Mouse (Mus musculus): ENCODE results near the gene Atf6b. TPM values are rescaled to one million over a fixed set of nuclear protein-coding genes. Genes with fewer than 3 reads are reported as not detected.

Gene Atf6b
- polyA plus RNA-seq, 1 experiment from 2014 or later, result 111 TPM

DNA sequence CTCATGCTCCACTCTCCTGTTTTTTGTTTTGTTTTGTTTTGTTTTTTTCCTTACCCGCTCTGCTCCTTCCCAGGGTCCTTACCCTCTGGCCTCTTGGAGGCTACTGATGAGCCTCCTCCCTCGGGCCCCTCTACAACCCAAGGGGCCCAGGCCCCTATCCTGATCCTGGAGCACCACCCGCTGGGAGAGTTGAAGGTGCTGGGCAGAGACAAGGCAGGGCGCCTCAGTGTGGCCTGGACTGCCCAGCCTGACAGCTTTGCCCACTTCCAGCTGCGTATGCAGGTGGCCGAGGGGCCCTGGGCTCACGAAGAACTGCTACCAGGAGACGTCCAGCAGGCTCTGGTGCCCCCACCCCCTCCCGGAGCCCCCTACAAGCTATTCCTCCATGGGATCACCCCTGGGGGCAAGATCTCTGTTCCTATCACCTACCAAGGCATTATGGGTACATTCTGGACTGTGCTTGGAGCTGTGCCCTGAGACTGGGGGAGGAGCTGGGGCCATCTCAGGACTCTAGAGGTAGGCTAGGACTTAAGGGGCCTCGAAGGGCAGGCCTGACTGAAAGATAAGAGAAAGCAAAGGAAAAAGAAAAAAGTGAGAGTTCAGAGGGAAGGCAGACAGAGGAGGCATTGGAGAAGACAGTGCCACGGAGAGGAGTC is 35.1 kb downstream of the Atf6b start:
- no peaks in the 10 kb centered on the region for H3K36me3 ChIP-seq
- DNase-seq (ENCODE audit: low spot score), result no peak
- H3K27me3 ChIP-seq (ENCODE audit: low read depth, poor library complexity, severe bottlenecking), result peaks cover 22% of the 10 kb centered on the region
- no peak overlapping the region; the same call in 1 of the 2 replicates for H3K27ac ChIP-seq (replicated peaks)
- whole genome bisulfite sequencing, result 75% methylated on average over 11 of the region's 11 CpGs
- peaks cover 10% of the 10 kb centered on the region; the same call in 1 of the 2 replicates for H3K4me1 ChIP-seq
- H3K9me3 ChIP-seq (replicated peaks), result no peaks in the 10 kb centered on the region
- no peak overlapping the region for H3K4me3 ChIP-seq

DNA sequence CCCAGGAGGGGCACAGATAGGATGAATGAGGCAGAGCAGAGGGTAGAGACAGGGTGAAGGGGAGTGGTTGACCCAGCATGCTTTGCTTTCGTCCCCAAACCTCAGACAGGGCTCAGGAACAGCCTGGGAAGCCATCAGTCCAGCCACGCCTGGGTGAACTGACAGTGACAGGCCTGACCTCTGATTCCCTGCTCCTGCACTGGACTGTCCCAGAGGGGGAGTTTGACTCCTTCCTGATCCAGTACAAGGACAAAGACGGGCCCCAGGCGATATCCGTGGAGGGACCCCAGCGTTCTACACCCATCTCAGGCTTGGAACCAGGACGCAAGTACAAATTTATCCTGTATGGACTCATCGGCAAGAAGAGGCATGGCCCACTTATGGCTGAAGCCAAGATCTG is 36.2 kb downstream of the Atf6b start:
- 74% methylated on average over 8 of the region's 8 CpGs for WGBS
- DNase-seq (ENCODE audit: low spot score), result no peak
- no peaks in the 10 kb centered on the region for H3K36me3 ChIP-seq
- H3K27ac ChIP-seq (replicated peaks), result no peak overlapping the region; the same call in 1 of the 2 replicates
- peaks cover 20% of the 10 kb centered on the region for H3K27me3 ChIP-seq (ENCODE audit: low read depth, poor library complexity, severe bottlenecking)
- no peak overlapping the region for H3K4me3 ChIP-seq
- peaks cover 10% of the 10 kb centered on the region; the same call in 1 of the 2 replicates for H3K4me1 ChIP-seq
- 0 out of 2 replicates have a peak, but pooled peaks cover 4% of the 10 kb centered on the region for H3K9me3 ChIP-seq (replicated peaks)

DNA sequence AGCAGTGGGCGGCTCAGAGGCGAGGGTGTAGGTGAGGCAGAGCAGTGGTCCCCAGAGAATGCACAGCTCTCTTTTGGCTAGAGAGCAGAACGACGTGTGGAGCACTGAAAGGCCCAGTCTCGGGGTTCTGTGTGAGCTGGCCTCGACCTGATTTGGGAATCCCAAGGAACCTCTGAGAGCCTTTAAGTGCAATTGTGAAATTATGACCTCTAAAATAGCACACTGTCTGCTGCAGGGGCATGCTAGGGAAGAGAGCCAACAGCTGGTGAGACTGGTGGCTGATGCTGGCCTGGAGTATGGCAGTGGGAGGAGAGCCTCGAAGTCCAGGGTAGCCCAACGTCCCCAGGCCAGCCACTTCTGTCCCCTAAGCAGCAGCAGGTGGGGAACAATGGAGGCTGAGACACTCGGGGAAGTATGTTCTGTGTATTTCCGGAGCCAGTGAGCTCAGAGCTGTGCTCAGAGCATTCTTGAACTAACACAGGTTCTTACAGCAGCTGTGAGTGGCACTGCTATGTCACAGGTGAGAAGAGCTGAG is 36.8 kb downstream of the Atf6b start:
- H3K4me3 ChIP-seq, result no peak overlapping the region
- no peaks in the 10 kb centered on the region for H3K36me3 ChIP-seq
- no peak overlapping the region; the same call in 1 of the 2 replicates for H3K27ac ChIP-seq (replicated peaks)
- H3K27me3 ChIP-seq (ENCODE audit: low read depth, poor library complexity, severe bottlenecking), result peaks cover 16% of the 10 kb centered on the region
- WGBS, result 80% methylated on average over 10 of the region's 10 CpGs
- H3K9me3 ChIP-seq (replicated peaks), result 0 out of 2 replicates have a peak, but pooled peaks cover 6% of the 10 kb centered on the region
- no peak for DNase-seq (ENCODE audit: low spot score)
- H3K4me1 ChIP-seq, result peaks cover 10% of the 10 kb centered on the region; the same call in 1 of the 2 replicates

DNA sequence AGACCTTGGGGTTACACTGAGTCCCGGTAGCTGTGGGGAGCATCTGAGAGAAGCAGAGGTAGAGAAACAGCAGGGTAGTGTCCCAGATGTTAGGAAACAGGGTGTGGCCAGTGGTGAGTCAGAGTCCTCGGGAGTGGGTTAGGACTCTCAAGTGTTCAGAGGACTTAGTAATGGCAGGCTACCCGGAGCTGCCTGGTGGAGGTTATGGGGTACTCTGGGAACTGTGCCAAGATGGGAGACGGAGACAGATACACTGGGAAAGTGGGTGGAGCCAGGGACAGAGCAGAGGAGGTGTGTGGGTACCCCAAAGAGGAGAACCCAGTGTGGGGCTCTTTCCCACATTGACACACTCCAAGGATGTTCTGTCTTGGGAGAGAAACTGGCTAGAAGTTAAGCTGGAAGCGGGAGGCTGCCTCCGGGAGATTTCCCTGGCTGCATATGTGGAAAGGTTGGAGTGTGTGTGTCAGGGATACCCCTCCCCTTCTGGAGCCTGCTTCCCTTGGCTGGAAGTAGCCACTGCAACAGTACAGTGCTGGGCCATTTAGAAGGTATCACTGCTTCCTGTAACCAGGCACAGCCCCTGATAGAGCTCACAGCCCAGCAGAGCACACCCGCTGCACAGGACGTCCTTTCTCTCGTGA is 37.4 kb downstream of the Atf6b start:
- DNase-seq (ENCODE audit: low spot score), result no peak
- 83% methylated on average over 9 of the region's 9 CpGs for WGBS
- Histone ChIP-seq H3K4me1 (peaks cover 10% of the 10 kb centered on the region; the same call in 1 of the 2 replicates), H3K36me3 (no peaks in the 10 kb centered on the region), H3K27ac (replicated peaks) (no peak overlapping the region), H3K27me3 (ENCODE audit: low read depth, poor library complexity, severe bottlenecking) (peaks cover 11% of the 10 kb centered on the region), H3K9me3 (replicated peaks) (0 out of 2 replicates have a peak, but pooled peaks cover 7% of the 10 kb centered on the region), H3K4me3 (no peak overlapping the region)

DNA sequence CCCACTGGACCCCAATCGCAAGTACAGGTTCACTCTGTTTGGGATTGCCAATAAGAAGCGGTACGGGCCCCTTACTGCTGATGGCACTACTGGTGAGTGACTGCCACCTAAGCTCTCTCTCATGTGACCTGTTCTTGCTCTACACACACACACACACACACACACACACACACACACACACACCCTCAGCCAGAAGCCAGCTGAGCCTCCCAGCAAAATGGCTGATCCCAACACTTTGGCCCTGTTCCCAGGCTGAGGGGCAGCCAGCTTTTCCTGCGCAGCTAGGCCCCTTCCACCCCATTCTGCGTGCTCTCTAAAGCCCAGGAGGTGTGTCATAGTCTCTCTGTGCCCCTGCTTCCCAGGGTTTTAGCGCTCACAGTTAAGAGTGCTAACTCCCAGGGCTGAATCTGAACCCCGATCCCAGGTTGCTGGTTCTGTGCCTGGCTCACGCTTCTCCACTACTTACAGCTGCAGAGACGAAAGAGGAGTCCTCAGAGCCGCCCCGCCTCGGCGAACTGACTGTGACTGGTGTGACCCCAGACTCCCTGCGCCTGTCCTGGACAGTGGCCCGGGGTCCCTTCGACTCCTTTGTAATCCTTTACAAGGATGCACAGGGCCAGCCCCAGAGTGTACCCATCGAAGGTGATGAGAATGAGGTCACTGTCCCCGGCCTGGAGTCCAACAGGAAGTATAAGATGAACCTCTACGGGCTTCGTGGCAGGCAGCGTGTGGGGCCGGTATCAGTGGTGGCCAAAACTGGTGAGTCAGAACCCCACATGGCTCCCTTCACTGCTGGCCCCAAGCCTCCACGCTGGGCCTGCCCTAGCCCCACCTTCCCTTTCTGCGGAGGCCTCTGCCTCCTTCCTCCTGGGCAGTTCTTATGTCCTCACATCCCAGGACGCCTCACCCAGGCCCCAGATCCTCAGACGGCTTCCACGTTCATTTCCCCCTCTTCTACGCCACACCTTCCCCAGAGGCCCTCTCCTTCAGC is 38.5 kb downstream of the Atf6b start:
- no peak for DNase-seq (ENCODE audit: low spot score)
- Histone ChIP-seq H3K27ac (replicated peaks) (0 out of 2 replicates have a peak overlapping the region, but pooled peaks have one; percentile 17), H3K36me3 (no peaks in the 10 kb centered on the region), H3K9me3 (replicated peaks) (0 out of 2 replicates have a peak, but pooled peaks cover 7% of the 10 kb centered on the region), H3K4me3 (no peak overlapping the region), H3K27me3 (ENCODE audit: low read depth, poor library complexity, severe bottlenecking) (peaks cover 3% of the 10 kb centered on the region), H3K4me1 (0 out of 2 replicates have a peak, but pooled peaks cover 4% of the 10 kb centered on the region)
- 82% methylated on average over 28 of the region's 28 CpGs for WGBS

DNA sequence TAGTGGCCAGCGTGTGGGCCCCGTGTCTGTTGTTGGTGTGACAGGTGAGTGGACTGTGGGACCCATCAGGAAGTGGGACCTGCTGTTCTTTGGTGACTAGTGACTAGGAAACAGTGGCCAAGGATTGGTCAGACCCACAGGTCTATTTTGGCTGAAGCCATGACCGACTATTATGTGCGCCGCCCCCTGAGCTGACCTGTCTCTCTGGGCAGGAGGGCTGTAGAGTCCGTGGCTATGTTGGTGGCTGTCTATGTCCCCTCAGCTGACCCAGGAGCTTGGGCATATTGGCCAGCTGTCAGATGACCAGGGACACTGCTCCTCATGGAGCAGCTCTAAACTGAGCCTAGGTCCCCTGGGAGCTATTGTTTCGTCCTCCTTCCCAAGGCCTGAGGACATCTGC is 41.9 kb downstream of the Atf6b start:
- H3K4me3 ChIP-seq, result no peak overlapping the region
- DNase-seq (ENCODE audit: low spot score), result no peak
- no peaks in the 10 kb centered on the region for H3K36me3 ChIP-seq
- H3K27me3 ChIP-seq (ENCODE audit: low read depth, poor library complexity, severe bottlenecking), result no peaks in the 10 kb centered on the region
- 95% methylated on average over 7 of the region's 7 CpGs for WGBS
- 0 out of 2 replicates have a peak, but pooled peaks cover 7% of the 10 kb centered on the region for H3K9me3 ChIP-seq (replicated peaks)
- H3K4me1 ChIP-seq, result no peaks in the 10 kb centered on the region
- no peak overlapping the region for H3K27ac ChIP-seq (replicated peaks)

DNA sequence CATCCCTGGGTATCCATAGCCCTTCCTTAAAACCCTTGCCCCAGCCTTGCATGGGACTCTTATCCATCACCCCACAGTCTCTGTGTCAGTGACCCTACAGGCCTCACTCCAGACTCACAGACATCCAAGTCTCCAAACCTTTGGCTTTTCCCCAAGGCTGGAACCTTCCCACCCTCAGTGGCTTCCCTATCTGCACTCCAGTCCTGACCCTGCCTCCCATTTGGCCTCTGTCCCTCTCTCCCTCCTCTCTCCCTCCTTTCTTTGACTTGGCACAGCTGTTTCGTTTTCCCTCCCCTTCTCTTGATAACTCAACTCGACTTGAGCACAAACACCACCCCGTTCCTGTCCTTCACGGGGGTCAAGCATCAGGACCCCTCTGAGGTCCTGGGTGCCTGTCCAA is 43.5 kb downstream of the Atf6b start:
- DNase-seq (ENCODE audit: low spot score), result no peak
- H3K36me3 ChIP-seq, result no peaks in the 10 kb centered on the region
- no peak overlapping the region for H3K4me3 ChIP-seq
- no peaks in the 10 kb centered on the region for H3K4me1 ChIP-seq
- WGBS, result 71% methylated on average over 4 of the region's 4 CpGs
- H3K27ac ChIP-seq (replicated peaks), result no peak overlapping the region
- H3K27me3 ChIP-seq (ENCODE audit: low read depth, poor library complexity, severe bottlenecking), result no peaks in the 10 kb centered on the region
- H3K9me3 ChIP-seq (replicated peaks), result 0 out of 2 replicates have a peak, but pooled peaks cover 7% of the 10 kb centered on the region

DNA sequence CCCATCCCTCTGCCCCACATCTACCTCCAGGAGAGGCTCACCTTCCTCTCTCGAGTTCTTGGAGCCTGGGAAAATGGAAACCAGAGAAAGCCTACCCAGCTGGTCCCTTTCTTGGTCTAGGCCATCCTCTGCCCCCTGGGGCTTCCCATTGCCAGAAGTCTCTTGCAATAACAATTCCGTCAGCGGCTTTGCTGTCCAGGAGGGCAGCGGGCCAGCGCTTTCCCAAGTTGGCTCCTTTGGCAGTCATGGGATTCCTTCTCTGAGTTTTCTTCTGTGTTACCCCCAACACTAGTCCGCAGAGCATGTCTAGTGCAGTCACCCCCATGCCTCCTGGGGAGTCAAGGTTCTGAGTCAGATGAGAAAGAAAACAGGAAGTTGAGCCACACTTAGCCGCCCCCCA is 46.0 kb downstream of the Atf6b start:
- DNase-seq (ENCODE audit: low spot score), result no peak
- no peak overlapping the region for H3K4me3 ChIP-seq
- H3K4me1 ChIP-seq, result no peaks in the 10 kb centered on the region
- no peaks in the 10 kb centered on the region for H3K27me3 ChIP-seq (ENCODE audit: low read depth, poor library complexity, severe bottlenecking)
- WGBS, result 58% methylated on average over 7 of the region's 7 CpGs
- 0 out of 2 replicates have a peak, but pooled peaks cover 5% of the 10 kb centered on the region for H3K9me3 ChIP-seq (replicated peaks)
- no peak overlapping the region for H3K27ac ChIP-seq (replicated peaks)
- no peaks in the 10 kb centered on the region for H3K36me3 ChIP-seq

DNA sequence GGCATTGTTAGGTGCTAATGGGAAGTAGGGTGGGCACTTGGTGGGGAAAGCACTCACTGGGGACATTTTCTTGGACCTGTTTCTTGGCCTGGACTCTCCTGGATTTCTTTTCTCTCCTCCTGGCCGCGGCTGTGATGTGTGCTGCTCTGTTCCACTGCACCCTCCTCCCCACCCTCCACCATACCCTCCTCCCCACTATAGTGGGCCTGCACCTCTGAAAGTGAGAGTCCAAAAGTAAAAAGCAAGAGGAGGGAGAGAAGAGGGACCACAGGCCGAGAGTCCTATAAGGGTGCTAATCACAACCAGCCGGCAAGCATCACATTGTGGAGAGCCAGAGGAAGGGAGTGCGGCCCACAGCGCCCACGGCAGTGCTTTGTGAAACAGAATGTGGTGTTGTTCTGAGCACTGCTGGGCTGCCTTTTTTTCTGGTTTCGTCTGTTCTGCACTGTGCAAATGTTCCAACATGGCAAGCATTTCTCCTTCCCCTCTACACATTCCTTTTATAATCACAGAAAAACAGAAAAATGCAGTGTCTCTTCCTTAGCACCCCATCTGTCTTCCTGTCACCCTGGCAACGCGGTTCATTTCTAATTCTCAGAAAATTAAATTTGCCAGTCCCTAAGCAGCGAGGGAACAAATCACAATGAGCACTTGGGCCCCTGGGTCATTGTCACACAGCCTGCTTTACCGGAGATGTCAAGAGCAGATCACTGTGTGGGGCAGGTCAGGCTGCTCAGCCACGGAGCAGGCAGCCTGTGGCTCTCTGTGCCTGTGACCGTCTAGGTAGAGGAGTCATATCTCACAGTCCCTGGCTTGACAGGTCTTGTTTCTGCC is 52.8 kb downstream of the Atf6b start:
- H3K4me3 ChIP-seq, result no peak overlapping the region
- H3K36me3 ChIP-seq, result no peaks in the 10 kb centered on the region
- H3K27ac ChIP-seq (replicated peaks), result peak overlapping the region; percentile 55
- peaks cover 10% of the 10 kb centered on the region for H3K4me1 ChIP-seq
- DNase-seq (ENCODE audit: low spot score), result no peak
- H3K27me3 ChIP-seq (ENCODE audit: low read depth, poor library complexity, severe bottlenecking), result no peaks in the 10 kb centered on the region
- 72% methylated on average over 14 of the region's 14 CpGs for WGBS
- 0 out of 2 replicates have a peak, but pooled peaks cover 5% of the 10 kb centered on the region for H3K9me3 ChIP-seq (replicated peaks)

DNA sequence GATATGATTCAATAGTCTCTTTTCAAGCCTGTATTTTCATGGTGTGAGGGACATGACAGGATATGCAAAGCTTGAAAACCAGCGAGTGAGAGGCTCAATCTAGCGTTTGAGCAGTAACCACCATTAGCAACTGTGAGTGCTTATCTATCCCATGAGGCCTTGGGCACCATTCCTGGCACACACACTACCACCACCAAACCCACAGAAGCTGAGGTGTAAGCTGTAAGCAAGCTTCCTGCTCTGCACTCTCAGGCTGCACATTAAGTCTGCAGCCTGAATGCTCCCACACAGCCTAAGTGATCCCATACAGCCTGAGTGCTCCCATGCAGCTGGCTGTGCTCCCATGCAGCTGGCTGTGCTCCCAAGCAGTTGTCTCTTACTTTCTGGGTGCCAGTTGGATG is 53.7 kb downstream of the Atf6b start:
- H3K27ac ChIP-seq (replicated peaks), result no peak overlapping the region
- 0 out of 2 replicates have a peak, but pooled peaks cover 5% of the 10 kb centered on the region for H3K9me3 ChIP-seq (replicated peaks)
- H3K36me3 ChIP-seq, result no peaks in the 10 kb centered on the region
- no peak overlapping the region for H3K4me3 ChIP-seq
- no peak for DNase-seq (ENCODE audit: low spot score)
- peaks cover 10% of the 10 kb centered on the region for H3K4me1 ChIP-seq
- 75% methylated on average over 2 of the region's 2 CpGs for WGBS
- no peaks in the 10 kb centered on the region for H3K27me3 ChIP-seq (ENCODE audit: low read depth, poor library complexity, severe bottlenecking)

Data from midbrain, embryonic 10.5 days (tissue).